Mouse (Mus musculus): Measurements from ENCODE around the gene Ap1s3. TPM values are rescaled to one million over a fixed set of nuclear protein-coding genes. Genes with fewer than 3 reads are reported as not detected.
A peak's percentile ranks its signal among the peaks of the same experiment; 100 is the strongest.

Gene Ap1s3
- polyA plus RNA-seq, 1 experiment from 2014 or later = 0.39 TPM

- ATAC-seq = no peak
- Histone ChIP-seq H3K4me1 (replicated peaks) (no peaks in the 10 kb centered on the region), H3K9ac (no peak overlapping the region), H3K27me3 (replicated peaks) (no peaks in the 10 kb centered on the region), H3K4me3 (replicated peaks) (no peak overlapping the region), H3K4me2 (replicated peaks) (no peak overlapping the region), H3K9me3 (no peaks in the 10 kb centered on the region), H3K27ac (no peak overlapping the region), H3K36me3 (no peaks in the 10 kb centered on the region)
- WGBS = 60% methylated on average over 1 of the region's 1 CpGs
These were observed 14.4 kb downstream of the Ap1s3 start for GRCm38 (mm10) chr1:79657411-79657810.

DNA sequence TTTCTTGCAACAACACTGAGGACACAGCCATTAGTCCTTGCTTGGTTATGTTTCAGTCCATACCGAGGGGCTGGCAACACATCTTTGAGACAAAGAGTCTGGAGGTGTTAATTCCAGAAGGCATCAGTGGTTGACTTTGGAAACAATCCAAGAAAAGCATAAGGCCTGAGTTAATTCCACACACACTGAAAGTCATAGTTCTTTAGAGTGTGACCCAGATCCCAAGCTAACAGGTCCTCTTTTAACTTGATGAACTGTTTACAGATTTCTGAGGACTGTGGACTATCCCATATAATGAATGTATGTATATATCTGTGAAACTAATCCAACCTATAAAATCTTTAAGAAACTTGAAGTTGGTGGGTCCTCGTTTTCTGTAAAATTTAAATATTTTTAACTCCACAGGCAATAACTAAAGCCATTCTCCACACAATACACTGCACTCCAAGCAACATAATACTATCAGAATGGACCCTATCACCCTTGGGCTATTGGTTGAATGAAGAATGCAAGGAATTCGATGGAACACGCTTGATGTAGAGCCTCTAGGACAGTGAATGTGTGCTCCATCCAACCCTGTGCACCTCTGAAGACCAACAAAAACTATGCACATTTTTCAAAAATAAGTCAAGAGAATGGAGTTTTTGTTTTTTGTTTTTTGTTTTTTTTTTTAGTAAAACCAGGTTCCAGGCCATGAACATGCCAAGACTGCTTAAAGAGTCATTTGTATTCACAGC is 15.8 kb downstream of the Ap1s3 start:
- WGBS = 73% methylated on average over 4 of the region's 4 CpGs
- no peaks in the 10 kb centered on the region for H3K4me1 ChIP-seq (replicated peaks)
- H3K9ac ChIP-seq = no peak overlapping the region
- no peak for ATAC-seq
- H3K27ac ChIP-seq = no peak overlapping the region
- H3K27me3 ChIP-seq (replicated peaks) = no peaks in the 10 kb centered on the region
- no peak overlapping the region for H3K4me3 ChIP-seq (replicated peaks)
- no peak overlapping the region for H3K4me2 ChIP-seq (replicated peaks)
- H3K36me3 ChIP-seq = no peaks in the 10 kb centered on the region
- no peaks in the 10 kb centered on the region for H3K9me3 ChIP-seq

DNA sequence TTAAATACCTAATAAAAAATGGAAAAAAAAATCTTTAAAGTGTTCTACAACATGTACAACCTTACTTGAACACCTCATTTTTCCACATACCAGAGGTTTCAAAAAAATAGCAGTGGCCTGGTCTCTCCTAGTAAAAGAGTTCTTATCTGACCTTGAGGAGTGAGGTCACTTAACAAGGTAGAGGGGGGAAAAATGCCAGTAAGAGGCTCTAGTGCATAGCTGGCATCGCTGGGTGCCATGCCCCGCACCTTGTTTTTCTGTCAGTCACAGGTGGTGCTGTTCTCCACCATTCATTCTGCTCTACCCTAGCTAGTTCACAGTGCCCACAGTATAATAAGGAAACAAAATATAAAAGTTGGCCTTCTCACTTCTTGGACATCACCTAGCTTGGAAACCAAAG is 16.8 kb downstream of the Ap1s3 start:
- Histone ChIP-seq H3K9me3 (no peaks in the 10 kb centered on the region), H3K4me3 (replicated peaks) (no peak overlapping the region), H3K36me3 (no peaks in the 10 kb centered on the region), H3K27me3 (replicated peaks) (no peaks in the 10 kb centered on the region), H3K4me2 (replicated peaks) (no peak overlapping the region), H3K27ac (no peak overlapping the region), H3K4me1 (replicated peaks) (no peaks in the 10 kb centered on the region), H3K9ac (no peak overlapping the region)
- WGBS = 88% methylated on average over 2 of the region's 2 CpGs
- ATAC-seq = no peak

DNA sequence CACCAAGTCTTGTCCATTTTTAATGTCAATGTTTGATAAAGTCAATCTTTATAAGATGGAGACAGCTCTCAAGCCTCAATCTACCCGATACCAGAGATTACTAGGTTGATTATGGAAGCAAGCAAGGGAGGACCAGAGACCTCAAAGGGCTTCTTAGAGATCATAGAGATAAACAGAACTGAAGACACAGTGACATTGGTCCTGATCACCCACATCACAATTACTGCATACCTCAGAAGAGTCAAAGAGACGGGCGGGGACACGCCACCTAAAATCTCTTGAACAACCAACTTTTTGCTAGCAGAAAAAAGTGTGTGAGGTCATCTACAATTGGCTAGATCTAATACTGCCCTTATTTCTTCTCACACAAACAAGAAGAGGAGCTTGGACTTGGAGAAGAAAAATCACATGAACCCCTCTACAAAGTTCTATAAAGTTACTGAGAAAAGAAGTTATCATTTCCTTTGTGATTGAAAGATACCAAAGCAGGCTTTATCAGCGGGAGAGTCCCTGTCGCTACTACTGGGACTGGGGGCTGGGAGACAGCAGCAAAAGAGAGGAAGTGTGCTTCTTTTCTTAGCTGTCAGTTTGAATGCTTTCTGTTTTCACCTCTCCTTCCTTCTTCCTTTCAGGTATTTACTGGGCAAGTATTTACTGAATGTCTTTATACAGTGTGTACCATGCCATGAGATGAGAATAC is 28.2 kb downstream of the Ap1s3 start:
- 85% methylated on average over 6 of the region's 6 CpGs for WGBS
- no peaks in the 10 kb centered on the region for H3K27me3 ChIP-seq (replicated peaks)
- H3K4me1 ChIP-seq (replicated peaks) = no peaks in the 10 kb centered on the region
- no peak for ATAC-seq
- H3K27ac ChIP-seq = no peak overlapping the region
- H3K9ac ChIP-seq = no peak overlapping the region
- H3K9me3 ChIP-seq = no peaks in the 10 kb centered on the region
- H3K4me2 ChIP-seq (replicated peaks) = no peak overlapping the region
- no peak overlapping the region for H3K4me3 ChIP-seq (replicated peaks)
- no peaks in the 10 kb centered on the region for H3K36me3 ChIP-seq

DNA sequence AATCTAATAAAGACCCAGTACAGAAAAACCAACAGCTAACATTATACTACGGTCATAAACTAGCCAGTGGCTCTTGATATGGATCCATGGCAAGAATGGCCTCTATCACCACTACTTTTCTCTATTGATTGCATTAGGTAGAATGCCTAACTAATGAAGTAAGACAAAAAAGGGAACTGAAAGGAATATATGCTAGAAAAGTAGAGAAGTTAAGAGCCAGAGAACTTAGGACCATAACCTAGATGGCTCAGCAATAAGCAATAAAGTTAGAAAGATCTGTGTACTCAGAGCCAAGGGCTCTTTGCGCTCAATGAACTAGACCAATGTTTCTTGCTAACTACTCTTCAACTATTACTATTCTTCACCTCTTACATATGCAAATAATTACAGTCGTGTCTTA is 29.1 kb downstream of the Ap1s3 start:
- Histone ChIP-seq H3K4me1 (replicated peaks) (no peaks in the 10 kb centered on the region), H3K27ac (no peak overlapping the region), H3K9ac (no peak overlapping the region), H3K27me3 (replicated peaks) (no peaks in the 10 kb centered on the region), H3K4me3 (replicated peaks) (no peak overlapping the region), H3K36me3 (no peaks in the 10 kb centered on the region), H3K9me3 (no peaks in the 10 kb centered on the region), H3K4me2 (replicated peaks) (no peak overlapping the region)
- no peak for ATAC-seq
- WGBS = 90% methylated on average over 3 of the region's 3 CpGs

DNA sequence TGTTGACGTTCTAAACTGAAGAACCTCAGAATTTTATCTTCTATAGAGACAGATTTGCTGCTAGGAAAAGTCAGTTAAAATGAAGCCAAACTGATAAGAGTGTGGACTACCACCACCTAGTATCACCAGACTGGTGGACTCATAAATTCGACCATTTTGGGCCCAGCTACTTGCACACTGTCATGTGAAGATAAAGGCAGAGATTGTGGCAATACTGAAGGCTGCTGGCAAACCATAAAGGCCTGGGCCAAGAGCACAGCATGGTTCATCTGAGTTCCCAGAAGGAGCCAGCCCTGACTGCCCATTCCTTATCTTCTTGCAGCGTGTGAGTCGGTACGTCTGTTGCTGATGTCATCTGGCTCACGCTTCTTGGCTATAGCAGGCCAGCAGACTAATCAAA is 30.4 kb downstream of the Ap1s3 start:
- no peak overlapping the region for H3K27ac ChIP-seq
- 0 out of 2 replicates have a peak, but pooled peaks have one; percentile 19 for ATAC-seq
- no peak overlapping the region for H3K9ac ChIP-seq
- H3K36me3 ChIP-seq = no peaks in the 10 kb centered on the region
- H3K27me3 ChIP-seq (replicated peaks) = no peaks in the 10 kb centered on the region
- no peak overlapping the region for H3K4me3 ChIP-seq (replicated peaks)
- H3K4me2 ChIP-seq (replicated peaks) = no peak overlapping the region
- no peaks in the 10 kb centered on the region for H3K9me3 ChIP-seq
- H3K4me1 ChIP-seq (replicated peaks) = no peaks in the 10 kb centered on the region
- WGBS = 64% methylated on average over 6 of the region's 6 CpGs

- H3K9ac ChIP-seq = no peak overlapping the region
- H3K27ac ChIP-seq = no peak overlapping the region
- no peak for ATAC-seq
- H3K4me2 ChIP-seq (replicated peaks) = no peak overlapping the region
- no peaks in the 10 kb centered on the region for H3K4me1 ChIP-seq (replicated peaks)
- 70% methylated on average over 7 of the region's 7 CpGs for WGBS
- no peak overlapping the region for H3K4me3 ChIP-seq (replicated peaks)
- H3K9me3 ChIP-seq = no peaks in the 10 kb centered on the region
- H3K27me3 ChIP-seq (replicated peaks) = no peaks in the 10 kb centered on the region
- no peaks in the 10 kb centered on the region for H3K36me3 ChIP-seq
These were observed 31.6 kb downstream of the Ap1s3 start for GRCm38 (mm10) chr1:79640151-79640550.

- H3K9ac ChIP-seq = no peak overlapping the region
- no peak overlapping the region for H3K27ac ChIP-seq
- H3K4me1 ChIP-seq (replicated peaks) = no peaks in the 10 kb centered on the region
- peak; percentile 42 for ATAC-seq
- H3K4me2 ChIP-seq (replicated peaks) = no peak overlapping the region
- H3K27me3 ChIP-seq (replicated peaks) = no peaks in the 10 kb centered on the region
- no peak overlapping the region for H3K4me3 ChIP-seq (replicated peaks)
- 74% methylated on average over 5 of the region's 5 CpGs for WGBS
- H3K36me3 ChIP-seq = no peaks in the 10 kb centered on the region
- H3K9me3 ChIP-seq = no peaks in the 10 kb centered on the region
These were observed 32.1 kb downstream of the Ap1s3 start for GRCm38 (mm10) chr1:79639683-79640082.

DNA sequence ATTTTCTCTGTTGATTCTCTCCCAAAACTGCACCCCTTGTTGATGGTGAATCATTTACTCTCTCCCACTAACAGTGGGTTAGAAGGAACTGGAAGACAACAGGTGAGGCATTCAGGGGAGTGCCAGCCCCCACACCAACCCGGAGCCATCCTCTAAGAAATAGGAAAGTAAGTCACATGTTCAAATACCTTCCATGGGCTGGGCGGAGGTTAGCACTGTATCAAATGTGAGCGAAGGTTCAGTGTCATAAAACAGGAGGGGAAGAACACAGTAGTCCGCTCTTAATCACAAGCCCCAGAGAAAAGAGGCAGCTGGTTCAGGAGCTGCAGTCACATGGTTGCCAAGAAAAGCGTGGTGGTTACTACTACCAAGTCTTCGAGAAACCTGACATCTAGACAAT is 32.7 kb downstream of the Ap1s3 start:
- Histone ChIP-seq H3K9me3 (no peaks in the 10 kb centered on the region), H3K27ac (no peak overlapping the region), H3K4me3 (replicated peaks) (no peak overlapping the region), H3K27me3 (replicated peaks) (no peaks in the 10 kb centered on the region), H3K9ac (no peak overlapping the region), H3K4me1 (replicated peaks) (no peaks in the 10 kb centered on the region), H3K36me3 (no peaks in the 10 kb centered on the region), H3K4me2 (replicated peaks) (no peak overlapping the region)
- 69% methylated on average over 6 of the region's 6 CpGs for WGBS
- ATAC-seq = peak; percentile 94

- no peak for ATAC-seq
- no peak overlapping the region for H3K9ac ChIP-seq
These were observed 34.0 kb downstream of the Ap1s3 start for GRCm38 (mm10) chr1:79637768-79638167.

DNA sequence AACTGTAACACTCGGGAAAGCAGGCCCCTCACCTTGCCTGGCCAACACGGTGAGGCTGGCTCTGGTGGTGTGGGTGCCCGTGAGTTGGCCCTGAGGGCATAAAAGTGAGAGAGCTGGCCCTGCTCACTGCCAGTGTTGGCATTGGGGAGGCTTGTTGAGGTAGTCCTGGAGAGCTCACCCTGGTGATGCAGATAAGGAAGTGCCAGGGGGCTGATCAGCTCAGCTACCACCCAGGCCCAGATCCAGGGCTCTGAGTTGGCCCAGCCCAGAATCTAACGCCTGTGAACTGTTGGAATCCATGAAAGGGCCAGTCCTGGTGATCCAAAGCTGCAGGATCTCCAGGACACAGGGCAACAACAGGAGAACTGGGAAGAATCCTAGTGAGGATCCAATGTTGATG is 40.3 kb downstream of the Ap1s3 start:
- Histone ChIP-seq H3K9ac (no peak overlapping the region), H3K4me3 (replicated peaks) (no peak overlapping the region), H3K4me2 (replicated peaks) (no peak overlapping the region), H3K4me1 (replicated peaks) (no peaks in the 10 kb centered on the region), H3K9me3 (no peaks in the 10 kb centered on the region), H3K27me3 (replicated peaks) (no peaks in the 10 kb centered on the region), H3K27ac (no peak overlapping the region), H3K36me3 (no peaks in the 10 kb centered on the region)
- 88% methylated on average over 4 of the region's 4 CpGs for WGBS
- ATAC-seq = no peak

More at GRCm38 (mm10) chr1:79637768-79638167, 34.0 kb downstream of the Ap1s3 start:
- Histone ChIP-seq H3K4me2 (replicated peaks) (no peak overlapping the region), H3K4me3 (replicated peaks) (no peak overlapping the region), H3K9me3 (no peaks in the 10 kb centered on the region), H3K4me1 (replicated peaks) (no peaks in the 10 kb centered on the region), H3K27me3 (replicated peaks) (no peaks in the 10 kb centered on the region), H3K27ac (no peak overlapping the region), H3K36me3 (no peaks in the 10 kb centered on the region)
- 86% methylated on average over 2 of the region's 2 CpGs for WGBS

GRCm38 (mm10) chr1:79629726-79630125 is 42.0 kb downstream of the Ap1s3 start:
- Histone ChIP-seq H3K27me3 (replicated peaks) (no peaks in the 10 kb centered on the region), H3K9ac (no peak overlapping the region), H3K9me3 (no peaks in the 10 kb centered on the region), H3K4me2 (replicated peaks) (no peak overlapping the region), H3K27ac (no peak overlapping the region), H3K4me3 (replicated peaks) (no peak overlapping the region), H3K36me3 (no peaks in the 10 kb centered on the region), H3K4me1 (replicated peaks) (no peaks in the 10 kb centered on the region)
- WGBS = 69% methylated on average over 5 of the region's 5 CpGs
- ATAC-seq = no peak

DNA sequence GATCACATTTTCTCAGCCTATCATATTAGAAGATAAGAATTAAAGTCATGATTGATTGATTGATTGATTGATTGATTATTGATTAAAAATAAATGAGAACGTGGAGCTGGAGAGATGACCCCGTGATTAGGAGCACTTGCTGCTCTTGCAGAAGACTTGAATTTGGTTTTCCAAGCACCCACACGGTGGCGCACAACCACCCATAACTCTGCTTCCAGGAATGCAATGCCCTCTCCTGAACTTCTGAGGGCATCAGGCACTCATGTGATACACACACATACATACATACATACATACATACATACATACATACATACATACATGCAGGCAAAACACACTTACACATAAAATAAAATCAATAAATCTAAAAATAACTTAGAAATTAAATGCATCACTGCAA is 45.6 kb downstream of the Ap1s3 start:
- Histone ChIP-seq H3K4me3 (replicated peaks) (no peak overlapping the region), H3K27me3 (replicated peaks) (no peaks in the 10 kb centered on the region), H3K4me1 (replicated peaks) (no peaks in the 10 kb centered on the region), H3K36me3 (no peaks in the 10 kb centered on the region), H3K4me2 (replicated peaks) (no peak overlapping the region), H3K9ac (no peak overlapping the region), H3K27ac (no peak overlapping the region), H3K9me3 (no peaks in the 10 kb centered on the region)
- 69% methylated on average over 4 of the region's 4 CpGs for WGBS
- no peak for ATAC-seq

All from intestine, embryonic 15.5 days (tissue).